Mouse (Mus musculus): Measurements from ENCODE around the gene Hdgfl2.
A peak's percentile ranks its signal among the peaks of the same experiment; 100 is the strongest.

Hdgfl2 gene

GRCm38 (mm10) chr17:56078880-56079795, at the start of gene Hdgfl2:
TSS of gene Hdgfl2 (plus strand) at chr17:56079634.
- peak; percentile 99 for DNase-seq (ENCODE audit: low read depth, low spot score)

GRCm38 (mm10) chr17:56030238-56030870, 49.1 kb upstream of the Hdgfl2 start:
- no peak for DNase-seq (ENCODE audit: low read depth, low spot score)

DNA sequence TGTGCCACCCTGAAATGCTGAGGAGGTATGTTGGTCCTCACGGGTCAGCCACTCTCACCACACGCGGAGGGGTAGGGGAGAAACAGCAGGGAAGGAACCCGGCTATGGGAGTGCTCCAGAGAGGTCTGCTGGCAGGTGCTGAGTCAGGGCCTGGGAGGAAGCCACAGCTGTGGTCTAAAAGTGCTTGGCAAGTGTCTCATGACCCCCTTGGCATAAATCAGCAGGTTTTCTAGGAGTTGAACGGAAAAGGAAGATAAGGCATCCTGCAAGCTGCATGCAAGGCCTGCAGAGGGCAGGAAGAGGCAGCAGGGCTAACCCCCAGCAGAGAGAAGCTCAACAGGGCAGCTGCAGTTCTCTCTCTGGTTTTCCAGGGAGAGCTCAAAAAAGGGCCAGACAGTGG, 48.5 kb upstream of the Hdgfl2 start:
- DNase-seq (ENCODE audit: low read depth, low spot score), result no peak

- no peak for DNase-seq (ENCODE audit: low read depth, low spot score)
Observed at GRCm38 (mm10) chr17:56031431-56031830, 48.0 kb upstream of the Hdgfl2 start.

DNA sequence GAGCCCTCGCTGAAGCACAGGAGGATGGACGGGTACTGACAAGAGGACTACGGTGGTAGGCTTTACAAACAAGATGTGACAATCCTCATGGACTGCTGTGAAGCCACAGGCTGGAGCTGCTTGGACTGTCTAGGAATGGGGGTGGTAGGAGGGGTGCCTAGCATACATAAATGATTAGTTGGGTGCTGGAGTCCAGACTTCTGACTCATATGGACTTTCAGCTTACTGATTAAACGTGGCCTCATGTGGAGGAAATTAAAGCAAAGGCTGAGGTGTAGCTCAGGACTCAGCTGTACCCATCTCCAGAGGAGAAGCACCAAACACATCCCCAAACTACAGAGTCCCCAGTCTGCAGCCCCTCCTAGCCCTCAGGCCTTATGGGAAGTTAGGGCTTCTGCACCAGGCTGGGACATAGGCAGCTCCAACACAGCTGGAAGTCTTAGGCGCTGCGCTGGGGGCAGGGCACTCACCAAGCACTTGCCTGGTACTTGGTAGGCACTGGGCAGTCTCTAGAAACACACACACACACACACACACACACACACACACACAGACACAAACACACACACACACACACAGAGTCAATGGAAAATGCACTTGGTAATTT, 47.2 kb upstream of the Hdgfl2 start:
- DNase-seq (ENCODE audit: low read depth, low spot score), result no peak

GRCm38 (mm10) chr17:56032831-56033230, 46.6 kb upstream of the Hdgfl2 start:
- no peak for DNase-seq (ENCODE audit: low read depth, low spot score)

- DNase-seq (ENCODE audit: low read depth, low spot score), result no peak
Observed at GRCm38 (mm10) chr17:56034040-56034725, 45.3 kb upstream of the Hdgfl2 start.

- no peak for DNase-seq (ENCODE audit: low read depth, low spot score)
Observed at GRCm38 (mm10) chr17:56034726-56035100, 44.7 kb upstream of the Hdgfl2 start.

- no peak for DNase-seq (ENCODE audit: low read depth, low spot score)
Observed at GRCm38 (mm10) chr17:56035216-56035615, 44.2 kb upstream of the Hdgfl2 start.

- DNase-seq (ENCODE audit: low read depth, low spot score), result peak; percentile 99
Observed at GRCm38 (mm10) chr17:56036176-56036900, 43.1 kb upstream of the Hdgfl2 start, which contains the start of gene Sh3gl1. TSS of gene Sh3gl1 (minus strand) at chr17:56036635.

- no peak for DNase-seq (ENCODE audit: low read depth, low spot score)
Observed at GRCm38 (mm10) chr17:56036901-56037287, 42.5 kb upstream of the Hdgfl2 start.

DNA sequence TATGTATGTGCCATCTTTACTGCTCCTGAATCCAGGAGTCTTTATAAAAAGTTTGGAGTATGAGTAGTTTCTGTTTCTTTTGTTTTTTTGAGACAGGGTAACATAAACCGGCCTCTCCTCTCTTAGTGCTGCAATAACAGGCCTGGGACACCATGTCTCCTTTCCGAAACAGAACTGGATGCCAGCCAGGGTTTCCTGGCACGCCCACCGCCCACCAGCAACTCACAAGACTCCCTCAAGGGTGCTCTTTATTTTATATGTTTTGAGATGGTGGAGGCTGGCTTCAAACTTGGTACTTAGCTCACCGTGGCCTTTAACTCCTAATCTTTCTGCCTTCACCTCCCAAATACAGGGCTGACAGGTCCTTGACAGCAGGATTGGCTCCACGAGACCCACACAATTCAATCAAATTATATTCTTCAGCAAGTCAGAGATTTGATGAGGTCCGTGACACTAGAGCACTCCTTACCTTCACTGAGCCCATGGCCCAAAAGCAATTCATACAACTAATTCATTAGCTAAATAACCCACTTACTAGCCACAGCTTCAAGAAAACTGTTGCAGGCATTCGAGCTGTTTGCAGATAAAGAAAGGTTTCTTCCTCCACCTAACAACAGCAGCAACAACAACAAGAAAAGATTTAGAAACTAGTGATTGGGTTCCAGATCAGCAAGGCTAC, 40.7 kb upstream of the Hdgfl2 start:
- no peak for DNase-seq (ENCODE audit: low read depth, low spot score)

DNA sequence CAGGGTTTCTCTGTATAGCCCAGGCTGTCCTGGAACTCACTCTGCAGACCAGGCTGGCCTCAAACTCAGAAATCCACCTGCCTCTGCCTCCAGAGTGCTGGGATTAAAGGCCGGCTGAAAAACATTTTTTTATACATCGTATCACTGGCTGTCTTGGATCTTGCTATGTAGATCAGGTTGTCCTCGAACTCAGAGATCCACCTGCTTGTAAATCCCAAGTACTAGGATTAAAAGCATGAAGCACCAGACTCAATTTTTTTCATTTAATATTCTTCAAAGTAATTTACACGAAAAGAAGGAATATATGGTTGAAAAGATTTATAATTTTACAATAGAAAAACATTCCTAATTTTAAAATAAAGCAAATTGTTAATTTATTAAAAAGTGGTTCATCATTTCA, 40.1 kb upstream of the Hdgfl2 start:
- DNase-seq (ENCODE audit: low read depth, low spot score), result no peak

DNA sequence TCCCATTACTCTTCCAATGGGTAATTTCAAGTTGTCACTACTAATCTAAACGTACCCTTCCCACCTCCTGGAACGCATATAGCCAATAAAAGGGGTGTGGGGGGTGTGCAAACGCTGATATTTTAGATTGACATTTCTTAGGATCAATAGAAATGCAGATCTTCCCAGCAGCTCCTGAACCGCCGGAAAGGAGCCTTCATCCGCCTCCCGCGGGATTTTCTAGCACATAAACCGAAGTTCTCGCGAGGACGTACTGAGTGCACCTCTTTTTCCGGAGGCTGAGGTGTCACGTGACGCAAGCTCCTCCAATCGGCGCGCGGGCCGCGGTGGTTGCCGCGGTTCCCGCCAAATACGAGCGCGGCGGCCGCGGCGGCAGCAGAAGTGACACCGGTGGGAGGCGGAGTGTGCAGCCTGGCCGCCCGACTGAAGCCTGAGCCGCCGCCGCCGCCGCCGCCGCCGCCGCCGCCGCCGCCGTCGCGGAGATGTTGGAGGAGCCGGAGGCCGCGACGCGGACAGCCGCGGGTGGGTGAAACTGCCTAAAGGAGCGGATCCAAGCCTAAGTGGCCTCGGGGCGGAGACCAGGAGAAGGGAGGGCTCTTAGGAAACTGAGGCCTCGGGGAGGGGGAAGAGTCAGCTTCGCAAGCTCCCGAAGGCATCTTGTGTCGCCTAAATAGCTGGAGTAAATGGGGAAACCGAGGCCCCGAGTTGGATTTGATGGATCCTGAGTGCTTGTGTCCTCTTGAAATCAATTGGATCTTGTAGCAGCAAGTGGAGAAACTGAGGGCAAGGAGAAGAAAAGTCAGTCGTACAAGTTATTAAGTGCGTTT, 39.2 kb upstream of the Hdgfl2 start, which contains the start of gene Chaf1a:
TSS of gene Chaf1a (plus strand) at position 410 of the 827 bp plus-strand sequence.
- peak; percentile 94 for DNase-seq (ENCODE audit: low read depth, low spot score)

- no peak for DNase-seq (ENCODE audit: low read depth, low spot score)
Observed at GRCm38 (mm10) chr17:56040857-56041163, 38.6 kb upstream of the Hdgfl2 start.

GRCm38 (mm10) chr17:56051369-56051768, 28.1 kb upstream of the Hdgfl2 start:
- DNase-seq (ENCODE audit: low read depth, low spot score), result no peak

DNA sequence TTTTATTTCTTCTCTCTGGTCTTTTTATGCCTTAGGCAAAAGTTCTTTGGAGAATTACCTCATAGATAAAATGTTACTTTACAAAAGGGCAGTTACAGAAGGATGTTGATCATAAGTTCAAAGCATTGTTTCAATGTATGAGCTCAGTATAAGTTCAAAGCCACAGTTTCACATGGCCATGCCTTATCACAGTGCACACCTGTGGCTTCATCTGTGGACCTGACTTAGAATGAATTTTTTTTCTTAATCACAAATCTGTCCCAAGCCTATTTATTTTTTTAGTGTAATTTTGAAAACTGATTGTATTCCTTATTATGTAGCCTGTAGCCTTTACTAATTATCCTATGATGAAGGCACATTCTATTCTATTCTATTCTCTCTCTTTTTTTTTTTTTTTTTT, 24.5 kb upstream of the Hdgfl2 start:
- DNase-seq (ENCODE audit: low read depth, low spot score), result no peak

- DNase-seq (ENCODE audit: low read depth, low spot score), result no peak
Observed at GRCm38 (mm10) chr17:56055945-56056678, 23.3 kb upstream of the Hdgfl2 start.
